ENCODE assay signal across 8 mouse cellular contexts in the genomic region with DNA sequence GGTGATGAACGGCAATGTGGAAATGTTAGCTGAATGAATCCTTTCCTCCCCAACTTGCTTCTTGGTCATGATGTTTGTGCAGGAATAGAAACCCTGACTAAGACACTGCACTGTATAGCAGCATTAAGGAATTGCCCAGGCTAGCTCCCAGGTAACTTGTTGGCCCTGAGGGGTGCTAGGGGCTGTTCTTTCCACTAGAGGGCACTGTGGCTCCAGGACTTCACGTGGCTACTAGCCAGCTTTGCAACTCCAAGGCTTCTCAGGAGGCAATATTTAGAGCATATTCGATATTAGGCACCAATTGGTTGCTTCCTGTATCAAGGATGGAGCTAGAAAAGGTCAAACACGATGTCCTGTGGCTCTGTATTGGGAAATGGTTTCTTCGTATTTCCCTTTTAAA. TPM values are rescaled to one million over a fixed set of nuclear protein-coding genes. Genes with fewer than 3 reads are reported as not detected.
A peak's percentile ranks its signal among the peaks of the same experiment; 100 is the strongest.
DNase-seq lines count a peak whose midpoint lies in the region; ATAC-seq and TF ChIP-seq lines count a peak whose summit lies in the region.

No protein-coding gene starts in this region.

- no peaks in the 10 kb centered on the region for H3K9me3 ChIP-seq in midbrain, embryonic 11.5 days (ENCODE audit: control insufficient read depth, low read length)
- H3K9me3 ChIP-seq in midbrain, embryonic 15.5 days = no peaks in the 10 kb centered on the region
- H3K9me3 ChIP-seq in embryonic facial prominence, embryonic 10.5 days = peaks cover 4% of the 10 kb centered on the region; the same call in 1 of the 2 replicates
- H3K9me3 ChIP-seq in liver, postnatal 0 days (ENCODE audit: low read length) = no peaks in the 10 kb centered on the region

- no peaks in the 10 kb centered on the region for H3K27me3 ChIP-seq in midbrain, embryonic 11.5 days (ENCODE audit: control insufficient read depth, insufficient read depth, low read length)
- no peaks in the 10 kb centered on the region for H3K27me3 ChIP-seq in midbrain, embryonic 15.5 days (replicated peaks)
- H3K27me3 ChIP-seq in embryonic facial prominence, embryonic 10.5 days (replicated peaks; ENCODE audit: low read depth, poor library complexity, severe bottlenecking) = 0 out of 2 replicates have a peak, but pooled peaks cover 13% of the 10 kb centered on the region
- H3K27me3 ChIP-seq in liver, postnatal 0 days (ENCODE audit: insufficient read depth, low read length) = no peaks in the 10 kb centered on the region

- TF ChIP-seq EP300 in liver, postnatal 0 days (IDR thresholded peaks at IDR 0.05; ENCODE audit: low read depth) = no peak

- ATAC-seq in midbrain, embryonic 11.5 days (ENCODE audit: low FRiP score) = no peak
- no peak for ATAC-seq in midbrain, embryonic 15.5 days (replicated peaks)
- no peak for ATAC-seq in liver, postnatal 0 days

- DNase-seq in midbrain, embryonic 11.5 days (ENCODE audit: low spot score, missing footprints) = peak; percentile 98
- peak; percentile 82 for DNase-seq in adrenal gland, postnatal 14 days
- peak; percentile 78 for DNase-seq in embryonic facial prominence, embryonic 10.5 days (ENCODE audit: low spot score)
- DNase-seq in kidney, adult 9 months = peak; percentile 77
- peak; percentile 76 for DNase-seq in liver, postnatal 0 days
- peak; percentile 74 for DNase-seq in retina, postnatal 7 days (ENCODE audit: low read depth, low spot score)
- peak; percentile 59 to 69 for DNase-seq in urinary bladder, postnatal 36 days (ENCODE audit: low spot score in 2 of 2)

- WGBS in midbrain, embryonic 11.5 days = 21% methylated on average over 5 of the region's 5 CpGs
- 18% methylated on average over 5 of the region's 5 CpGs for WGBS in midbrain, embryonic 15.5 days
- WGBS in embryonic facial prominence, embryonic 10.5 days = 20% methylated on average over 5 of the region's 5 CpGs
- WGBS in liver, postnatal 0 days (ENCODE audit: insufficient replicate concordance) = 20% methylated on average over 5 of the region's 5 CpGs

- TF ChIP-seq CTCF in liver, postnatal 0 days (IDR thresholded peaks at IDR 0.05; ENCODE audit: low read depth) = peak; percentile 90

- H3K36me3 ChIP-seq in midbrain, embryonic 11.5 days (ENCODE audit: control insufficient read depth, insufficient read depth, low read length) = no peaks in the 10 kb centered on the region
- no peaks in the 10 kb centered on the region for H3K36me3 ChIP-seq in midbrain, embryonic 15.5 days (replicated peaks)
- H3K36me3 ChIP-seq in embryonic facial prominence, embryonic 10.5 days (replicated peaks) = no peaks in the 10 kb centered on the region
- no peaks in the 10 kb centered on the region for H3K36me3 ChIP-seq in liver, postnatal 0 days (replicated peaks; ENCODE audit: insufficient read depth, low read length)

- no peak overlapping the region for H3K4me2 ChIP-seq in midbrain, embryonic 11.5 days
- no peak overlapping the region for H3K4me2 ChIP-seq in midbrain, embryonic 15.5 days
- H3K4me2 ChIP-seq in liver, postnatal 0 days (ENCODE audit: low read depth, low read length) = no peak overlapping the region

- no peak overlapping the region for H3K9ac ChIP-seq in midbrain, embryonic 11.5 days (ENCODE audit: low read length)
- H3K9ac ChIP-seq in midbrain, embryonic 15.5 days = no peak overlapping the region
- H3K9ac ChIP-seq in liver, postnatal 0 days (replicated peaks) = no peak overlapping the region

- H3K27ac ChIP-seq in midbrain, embryonic 11.5 days (ENCODE audit: low read depth, low read length) = no peak overlapping the region
- no peak overlapping the region for H3K27ac ChIP-seq in midbrain, embryonic 15.5 days
- H3K27ac ChIP-seq in embryonic facial prominence, embryonic 10.5 days (replicated peaks) = no peak overlapping the region
- H3K27ac ChIP-seq in liver, postnatal 0 days (ENCODE audit: low read depth) = no peak overlapping the region

- H3K4me1 ChIP-seq in midbrain, embryonic 11.5 days (ENCODE audit: control insufficient read depth, insufficient read depth, low read length) = 0 out of 2 replicates have a peak, but pooled peaks cover 5% of the 10 kb centered on the region
- peaks cover 14% of the 10 kb centered on the region for H3K4me1 ChIP-seq in midbrain, embryonic 15.5 days
- peaks cover 23% of the 10 kb centered on the region for H3K4me1 ChIP-seq in embryonic facial prominence, embryonic 10.5 days
- H3K4me1 ChIP-seq in liver, postnatal 0 days (ENCODE audit: insufficient read depth) = no peaks in the 10 kb centered on the region; the same call in 1 of the 2 replicates

- no peak overlapping the region for H3K4me3 ChIP-seq in midbrain, embryonic 11.5 days (ENCODE audit: low read depth, low read length)
- H3K4me3 ChIP-seq in midbrain, embryonic 15.5 days = no peak overlapping the region
- no peak overlapping the region for H3K4me3 ChIP-seq in embryonic facial prominence, embryonic 10.5 days
- H3K4me3 ChIP-seq in liver, postnatal 0 days (ENCODE audit: low read depth, low read length) = no peak overlapping the region

RNA-seq across cellular contexts. Expression of gene Rhbdl3, which starts 13.6 kb away (rescaled TPM):
- 14.9 and 15.2 TPM in 2 replicates for polyA plus RNA-seq in midbrain, embryonic 11.5 days (2014; fragmentation: Nextera tagmentation; extraction: Ambion mirVana)
- 9.2 and 10.8 TPM in 2 replicates for polyA plus RNA-seq in midbrain, embryonic 15.5 days (2015; fragmentation: Nextera tagmentation; extraction: Ambion mirVana)
- 2.6 and 3.2 TPM in 2 replicates for total RNA-seq in adrenal gland, postnatal 14 days (2021)
- polyA plus RNA-seq in embryonic facial prominence, embryonic 10.5 days (2016; fragmentation: Nextera tagmentation; extraction: Ambion mirVana) = 2.1 and 3.7 TPM in 2 replicates
- 0.05 and 0.12 TPM in 2 replicates for polyA plus RNA-seq in liver, postnatal 0 days (2015; fragmentation: Nextera tagmentation; extraction: Ambion mirVana)
